In the genomic region with DNA sequence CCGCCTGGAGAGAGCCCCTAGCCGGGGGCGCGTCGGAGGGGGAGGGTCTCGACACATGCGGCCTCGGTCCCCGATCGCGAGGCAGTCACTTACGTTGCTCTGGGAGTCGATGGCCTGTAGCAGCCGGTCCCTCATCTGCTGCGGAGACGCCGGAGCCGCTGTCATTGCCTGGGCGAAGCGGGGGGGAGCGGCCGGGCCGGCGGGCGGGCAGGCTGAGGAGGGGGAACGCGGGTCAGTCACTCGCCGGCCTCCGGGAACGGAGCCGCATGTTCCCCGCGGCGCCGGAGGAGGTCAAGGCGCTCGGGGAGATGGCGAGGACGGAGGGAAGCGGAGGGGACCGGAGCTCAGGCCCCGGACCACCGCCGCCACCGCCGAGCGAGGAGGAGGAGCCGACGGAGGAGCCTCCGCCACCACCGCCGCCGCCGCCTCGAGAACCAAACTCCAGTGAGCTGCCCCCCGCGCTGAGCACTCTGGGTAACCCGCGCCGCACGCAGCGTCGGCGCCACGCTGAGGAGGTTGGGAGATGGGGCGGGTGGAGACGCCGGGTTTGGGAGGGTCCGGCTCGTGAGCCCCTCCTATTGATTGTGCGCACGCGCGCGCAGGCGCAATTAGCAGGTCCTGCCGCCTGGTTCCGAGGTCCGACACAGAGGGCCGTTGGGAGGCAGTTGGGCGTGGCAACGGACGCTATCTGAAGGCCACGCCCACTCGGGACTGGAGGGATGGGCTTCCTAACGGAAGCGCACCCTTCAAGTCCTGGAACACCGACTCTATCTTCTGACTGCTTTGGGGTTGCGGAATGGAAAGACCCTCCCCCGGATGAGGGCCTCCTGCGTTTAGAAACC, we compare ENCODE assay signal across 8 mouse cellular contexts. TPM values are rescaled to one million over a fixed set of nuclear protein-coding genes. Genes with fewer than 3 reads are reported as not detected.
DNase-seq lines count a peak whose midpoint lies in the region; ATAC-seq lines count a peak whose summit lies in the region.

A gene (minus strand): TSS at position 469 of the 842 bp plus-strand sequence.

- H3K4me1 ChIP-seq in hindbrain, embryonic 12.5 days: peaks cover 23% of the 10 kb centered on the region

- H3K27me3 ChIP-seq in hindbrain, embryonic 12.5 days: no peaks in the 10 kb centered on the region

- H3K9me3 ChIP-seq in hindbrain, embryonic 12.5 days (replicated peaks): no peaks in the 10 kb centered on the region

- peak; percentile 100 for DNase-seq in NIH3T3 (ENCODE audit: low read depth)
- DNase-seq in cerebellum, postnatal 10 days: peak; percentile 97 to 99
- peak; percentile 99 for DNase-seq in frontal cortex, postnatal 10 days (ENCODE audit: low spot score in 2 of 2)
- DNase-seq in layer of hippocampus, postnatal 14 days (ENCODE audit: low spot score in 2 of 2): peak; percentile 96 to 99
- DNase-seq in lung, postnatal 14 days: peak; percentile 97
- peak; percentile 97 for DNase-seq in retina, adult 2 months (ENCODE audit: low read depth, low spot score)
- peak; percentile 96 to 98 for DNase-seq in thymus, postnatal 36 days

- H3K27ac ChIP-seq in hindbrain, embryonic 12.5 days: peak within 1 kb of the TSS; percentile 92

- peak; percentile 94 for ATAC-seq in hindbrain, embryonic 12.5 days (ENCODE audit: low FRiP score)

- WGBS in hindbrain, embryonic 12.5 days: under 1% methylated on average over 75 of the region's 92 CpGs

- peak within 1 kb of the TSS; percentile 99 for H3K9ac ChIP-seq in hindbrain, embryonic 12.5 days

- H3K4me2 ChIP-seq in hindbrain, embryonic 12.5 days (replicated peaks): peak within 1 kb of the TSS; percentile 97

- peaks cover 3% of the 10 kb centered on the region; the same call in 1 of the 2 replicates for H3K36me3 ChIP-seq in hindbrain, embryonic 12.5 days

- peak within 1 kb of the TSS; percentile 96 for H3K4me3 ChIP-seq in hindbrain, embryonic 12.5 days

RNA-seq across cellular contexts. Expression of the gene that starts here (rescaled TPM):
- 17.7 and 22.0 TPM in 2 replicates for polyA plus RNA-seq in hindbrain, embryonic 12.5 days (2016; fragmentation: Nextera tagmentation; extraction: Ambion mirVana)
- total RNA-seq in layer of hippocampus, postnatal 14 days (2021): 1 to 10 TPM; 9.5 TPM

Comparison
In these comparisons a context has a peak if more than half of its experiments do, and no peak if none do; other contexts are left out.
1. Peak in every context shown above with its lines: DNase-seq, ATAC-seq, H3K4me3 ChIP-seq and H3K27ac ChIP-seq.